Mouse (Mus musculus) MEL-GATA-1-ER (cell line): ENCODE measurements around the gene Tlr6.

Experiments
- DNase-seq: peaks from one replicate; pipeline ENCODE4 v3.0.0-alpha.2; 2012; ENCODE audit warnings: low read depth; ENCODE audit errors: extremely low read depth

Tlr6 gene

GRCm38 (mm10) chr5:64959843-64960230 is at the start of gene Tlr6:
Gene Tlr6 (minus strand): TSS chr5:64960097.
- peak; percentile 78 for DNase-seq

DNA sequence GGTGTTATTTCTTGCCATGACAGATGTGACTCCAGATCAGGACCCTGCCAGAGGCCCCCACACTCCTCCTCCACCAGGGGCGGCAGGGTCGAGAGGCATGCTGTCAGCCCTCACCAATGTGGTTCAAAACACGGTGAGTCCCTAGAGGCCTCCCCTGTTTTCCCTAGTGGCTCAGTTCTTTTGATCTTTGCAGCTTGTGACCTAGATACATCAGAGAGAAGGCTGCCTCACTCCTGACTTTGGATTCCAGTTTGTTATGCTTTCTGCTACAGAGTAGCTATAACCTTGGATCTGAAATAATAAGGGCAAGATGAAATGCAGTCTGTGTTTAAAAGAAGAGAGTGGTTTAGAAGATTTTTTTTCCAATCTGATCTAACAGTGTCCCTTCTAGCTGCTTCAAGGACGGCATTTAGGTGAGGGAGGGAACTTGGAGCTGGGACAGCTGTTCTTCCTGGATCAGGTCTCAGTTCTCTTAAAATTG is 46.2 kb upstream of the Tlr6 start:
- no peak for DNase-seq

- no peak for DNase-seq
These were observed 45.4 kb upstream of the Tlr6 start for GRCm38 (mm10) chr5:65005251-65005650.

DNA sequence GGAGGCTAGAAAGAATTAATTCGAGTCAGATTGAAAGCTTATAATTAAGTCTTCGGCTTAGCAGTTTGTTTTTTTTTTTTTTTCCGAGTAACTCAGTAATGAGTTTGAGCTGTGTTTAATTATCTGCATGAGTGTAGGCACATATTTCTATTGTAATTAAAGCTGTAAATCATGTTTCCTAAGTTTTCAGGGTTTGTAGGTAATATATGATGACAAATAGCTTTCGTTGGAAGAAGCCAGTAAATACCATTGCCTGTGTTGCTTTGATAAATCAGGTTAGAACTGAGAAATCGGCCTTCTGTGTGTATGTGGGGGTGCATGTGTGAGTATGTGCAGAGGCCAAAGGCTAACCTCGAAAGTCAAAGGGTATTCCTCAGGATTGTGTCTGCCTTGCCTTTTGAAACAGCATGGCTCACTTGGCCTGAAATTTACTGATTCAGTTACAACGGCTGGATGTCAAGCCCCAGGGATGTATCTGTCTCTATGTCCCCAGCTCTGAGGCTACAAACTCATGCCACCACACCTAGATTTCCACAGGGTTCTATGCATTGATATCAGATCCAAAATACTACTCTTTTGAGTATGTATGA is 44.1 kb upstream of the Tlr6 start:
- no peak for DNase-seq

DNA sequence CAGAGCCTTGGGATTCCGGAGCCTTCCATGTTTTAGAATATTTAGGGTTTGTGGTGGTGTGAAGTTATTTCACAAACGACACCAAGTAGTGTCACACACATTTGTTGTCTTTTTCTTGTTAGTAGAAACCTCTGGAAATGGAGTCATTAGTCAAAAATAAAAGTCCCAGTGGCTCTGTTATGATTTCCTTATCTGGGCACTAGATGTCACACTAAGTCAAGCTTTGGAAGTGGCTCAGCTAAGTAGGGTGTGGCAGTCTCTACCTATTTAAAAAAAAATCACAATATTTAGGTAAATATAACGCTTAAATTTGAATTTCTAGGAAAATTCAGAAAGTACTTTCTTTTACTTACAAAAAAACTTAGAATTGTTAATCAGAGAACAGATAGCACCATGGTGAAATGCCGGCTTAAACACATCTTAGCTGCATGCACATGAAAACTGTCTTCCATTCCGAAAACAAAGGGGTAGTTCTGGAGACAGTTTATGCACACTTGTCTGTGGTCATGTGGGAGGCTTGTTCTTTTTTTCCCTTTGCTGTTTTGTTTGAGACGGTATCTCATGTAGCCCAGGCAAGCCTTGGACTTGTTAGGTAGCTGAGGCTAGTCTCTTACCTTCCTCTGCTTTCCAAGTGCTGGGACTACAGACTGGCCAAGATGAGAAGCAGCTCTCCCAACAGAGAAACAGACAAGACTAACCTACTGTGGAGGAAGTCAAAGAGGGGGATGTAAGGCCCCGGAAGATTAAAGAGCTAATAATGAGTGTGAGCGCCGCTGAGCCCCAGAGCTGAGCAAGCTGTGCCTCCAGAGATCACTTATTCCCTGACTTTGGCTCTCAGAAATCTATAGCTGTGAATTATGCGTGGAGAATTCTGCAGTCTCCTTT is 43.3 kb upstream of the Tlr6 start:
- DNase-seq, result no peak

- no peak for DNase-seq
These were observed 35.5 kb upstream of the Tlr6 start for GRCm38 (mm10) chr5:64995408-64995807.

GRCm38 (mm10) chr5:64992540-64992939 is 32.6 kb upstream of the Tlr6 start:
- DNase-seq, result no peak

DNA sequence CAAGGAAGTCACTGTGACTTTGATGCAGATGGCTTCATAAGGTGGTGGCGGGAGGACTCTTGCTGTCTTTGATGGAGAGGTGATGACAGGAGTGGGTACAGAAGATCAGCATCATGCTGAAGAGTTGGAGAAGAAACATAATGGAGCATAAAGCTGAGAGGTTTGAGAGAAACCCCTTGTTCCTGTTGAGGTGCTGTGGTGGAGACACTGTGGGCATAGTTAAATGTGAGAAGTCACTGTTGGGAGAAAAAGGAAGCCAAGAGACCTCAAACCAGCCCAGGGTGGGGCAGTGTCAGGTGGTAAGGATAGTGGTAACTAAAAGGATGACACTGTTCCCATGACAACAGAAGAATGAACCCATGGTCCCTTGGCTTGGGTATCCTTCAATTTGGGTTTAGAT is 30.0 kb upstream of the Tlr6 start:
- DNase-seq, result no peak

DNA sequence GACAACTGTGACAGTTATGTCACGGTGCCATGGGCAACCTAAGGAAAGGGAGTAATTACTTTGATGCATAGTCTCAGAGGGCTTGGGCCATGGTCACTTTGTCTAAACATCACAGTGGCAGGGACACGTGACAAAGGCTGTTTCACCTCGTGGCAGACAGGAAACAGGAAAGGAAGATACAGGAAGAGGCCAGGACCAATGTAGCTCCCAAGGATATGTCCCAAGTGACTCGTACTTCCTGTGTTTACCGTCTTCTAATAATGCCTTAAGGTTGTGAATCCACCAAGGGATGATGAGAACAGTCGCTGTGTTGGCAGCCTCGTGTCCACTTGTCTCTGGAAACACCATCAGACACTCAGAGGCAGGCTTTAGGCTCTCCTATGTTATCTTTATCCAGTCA is 26.1 kb upstream of the Tlr6 start:
- DNase-seq, result no peak

- no peak for DNase-seq
These were observed 17.2 kb upstream of the Tlr6 start for GRCm38 (mm10) chr5:64977128-64977527.

- no peak for DNase-seq
These were observed 15.2 kb upstream of the Tlr6 start for GRCm38 (mm10) chr5:64975121-64975520.

GRCm38 (mm10) chr5:64969861-64970771 is 10.2 kb upstream of the Tlr6 start, which contains the start of gene Fam114a1:
Gene Fam114a1 (plus strand): TSS chr5:64970071.
- peak; percentile 11 for DNase-seq

DNA sequence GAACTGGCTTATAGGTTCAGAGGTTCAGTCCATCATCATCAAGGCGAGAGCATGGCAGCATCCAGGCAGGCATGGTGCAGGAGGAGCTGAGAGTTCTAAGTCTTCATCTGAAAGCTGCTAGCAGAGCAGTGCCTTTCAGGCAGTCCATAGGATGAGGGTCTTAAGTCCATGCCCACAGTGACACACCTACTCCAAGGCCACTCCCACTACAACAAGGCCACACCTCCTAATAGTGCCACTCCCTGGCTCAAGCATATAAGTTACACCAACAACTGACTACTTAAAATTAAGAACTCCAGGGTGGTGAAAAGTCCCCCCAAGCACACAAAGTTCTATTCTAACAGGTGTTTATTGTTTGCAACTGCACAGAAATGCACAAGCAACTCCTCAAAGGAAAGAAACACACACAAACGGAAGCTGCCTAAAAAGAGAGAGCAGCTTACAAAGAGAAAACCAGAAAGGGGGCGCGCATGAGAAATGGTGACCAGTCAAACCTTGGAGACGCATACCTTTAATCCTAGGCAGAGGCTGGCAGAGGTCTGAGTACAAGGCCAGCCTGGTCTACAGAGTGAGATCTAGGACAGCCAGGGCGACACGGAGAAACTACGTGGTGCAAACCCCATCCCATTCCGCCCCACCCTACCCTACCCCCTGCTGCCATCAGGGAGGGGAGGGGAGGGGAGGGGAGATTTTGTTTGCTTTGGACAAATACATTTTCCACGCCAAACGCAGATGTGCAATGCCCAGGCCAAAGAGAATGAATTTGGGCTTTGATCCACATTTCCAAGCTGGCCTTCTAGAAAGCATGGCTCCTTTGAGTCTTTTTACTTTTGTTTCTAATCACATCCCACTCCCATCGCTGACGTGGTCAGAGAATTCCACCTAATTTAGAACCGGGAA is 9.3 kb upstream of the Tlr6 start:
- DNase-seq, result peak; percentile 59

- no peak for DNase-seq
These were observed 3.8 kb upstream of the Tlr6 start for GRCm38 (mm10) chr5:64963735-64964134.

GRCm38 (mm10) chr5:64963271-64963670 is 3.4 kb upstream of the Tlr6 start:
- no peak for DNase-seq

- DNase-seq, result peak; percentile 95
These were observed 1.0 kb upstream of the Tlr6 start for GRCm38 (mm10) chr5:64960857-64961391.

DNA sequence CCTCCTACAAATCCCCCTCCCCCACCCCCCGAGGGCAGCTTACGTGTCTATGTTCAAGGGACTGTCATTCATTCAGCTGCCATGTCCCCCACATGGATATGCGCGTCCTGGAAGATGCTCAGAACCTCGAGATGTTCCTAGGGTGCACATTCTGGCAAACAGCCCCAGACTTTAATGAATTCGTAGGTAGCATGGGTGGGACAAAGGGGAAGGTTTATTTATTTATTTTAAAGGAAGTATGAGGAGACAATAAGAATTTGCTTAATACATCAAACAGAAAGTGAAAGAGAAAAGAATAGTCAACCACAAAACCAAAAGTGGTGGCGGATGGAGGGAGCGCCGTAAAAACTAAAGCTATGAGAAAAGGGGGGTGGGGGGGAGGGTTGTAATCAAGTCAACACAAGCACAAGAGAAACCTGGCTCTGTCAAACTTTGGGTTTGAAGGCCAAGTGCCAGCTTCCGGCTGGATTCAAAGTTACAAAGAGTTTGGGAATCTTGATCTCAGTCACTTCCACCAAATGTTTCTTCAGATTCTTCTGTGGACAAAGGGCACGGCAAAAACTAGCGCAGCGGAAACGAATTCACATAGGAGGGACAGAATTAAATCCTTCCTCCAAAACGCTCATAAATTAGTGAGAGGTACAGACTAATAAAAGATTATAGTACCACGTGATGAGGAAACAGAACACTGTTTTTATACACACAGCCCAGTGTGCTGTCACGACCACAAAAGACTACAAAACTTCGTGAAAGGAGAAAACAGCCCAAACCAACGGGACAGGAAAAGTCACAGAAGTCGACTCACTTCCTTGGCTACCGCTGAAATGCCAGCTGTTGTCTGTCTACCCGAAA is 680 bp downstream of the Tlr6 start:
- DNase-seq, result peak; percentile 17

DNA sequence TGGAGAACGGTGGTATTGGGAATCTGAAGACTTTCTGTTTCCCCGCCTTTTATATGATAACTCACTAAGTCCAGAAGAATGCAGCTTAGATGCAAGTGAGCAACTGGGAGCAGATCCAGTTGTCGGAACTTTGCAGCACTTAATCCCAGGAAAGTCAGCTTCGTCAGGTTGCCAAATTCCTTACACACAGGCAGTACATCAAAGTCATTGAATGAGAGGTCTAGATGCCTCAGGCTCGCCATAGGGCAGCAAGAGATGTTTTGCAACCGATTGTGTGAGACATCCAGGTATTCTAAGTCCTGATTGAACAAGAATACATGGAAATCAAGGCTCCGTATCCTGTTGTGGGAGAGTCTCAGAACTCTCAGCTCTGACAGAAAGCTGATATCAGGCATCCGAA is 5.0 kb downstream of the Tlr6 start:
- no peak for DNase-seq

DNA sequence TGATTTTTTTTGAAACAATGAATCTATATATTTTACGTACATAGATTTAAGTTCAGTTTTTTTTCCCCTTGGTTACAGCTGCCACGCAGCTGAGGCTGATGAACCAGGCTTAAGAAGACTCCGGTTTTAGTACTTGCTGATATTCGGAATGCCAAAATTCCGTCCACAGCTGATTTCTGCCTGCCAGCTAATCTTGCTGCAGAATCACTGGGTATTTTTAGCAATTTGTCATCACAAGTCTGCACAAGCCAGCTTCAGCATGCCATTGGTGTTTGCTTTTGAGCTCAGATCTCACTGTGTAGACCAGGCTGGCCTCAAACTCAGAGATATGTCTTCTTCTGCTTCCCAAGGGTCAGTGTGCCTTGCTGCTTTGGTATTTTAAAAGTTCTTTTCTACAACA is 8.4 kb downstream of the Tlr6 start:
- DNase-seq, result no peak
